Mouse (Mus musculus) retina, postnatal 1 day (tissue): ENCODE measurements around the gene Usp17lb.
"Not testable (repeated sequence)": the region's sequence is repeated elsewhere in the genome, so short reads cannot be mapped to it uniquely, and the experiment has no call there.

Experiments
- DNase-seq: peaks from one replicate; pipeline ENCODE4 v3.0.0-alpha.2; 2012

Usp17lb gene

DNA sequence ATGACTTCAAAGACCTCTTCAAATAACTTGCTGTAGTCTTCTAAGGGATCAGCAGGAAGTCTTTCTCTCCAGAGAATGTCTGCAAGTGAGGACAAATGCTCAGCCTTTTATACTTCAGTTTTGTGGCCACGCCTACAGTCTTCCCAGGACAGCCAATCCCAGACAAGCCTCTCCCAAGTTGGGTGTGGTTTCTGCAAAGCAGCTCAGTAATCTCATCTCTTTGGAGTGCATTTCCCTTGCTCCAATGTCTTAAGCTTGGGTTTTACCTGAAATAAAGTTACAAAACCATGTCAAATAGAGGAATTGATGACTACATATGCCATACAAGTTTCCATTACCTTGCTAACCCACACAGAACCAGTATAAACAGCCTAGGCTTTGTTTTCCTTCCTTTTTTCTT lies at the start of gene Usp17lb:
Gene Usp17lb (minus strand): TSS at position 101 of the 400 bp plus-strand sequence.
- no peak for DNase-seq

DNA sequence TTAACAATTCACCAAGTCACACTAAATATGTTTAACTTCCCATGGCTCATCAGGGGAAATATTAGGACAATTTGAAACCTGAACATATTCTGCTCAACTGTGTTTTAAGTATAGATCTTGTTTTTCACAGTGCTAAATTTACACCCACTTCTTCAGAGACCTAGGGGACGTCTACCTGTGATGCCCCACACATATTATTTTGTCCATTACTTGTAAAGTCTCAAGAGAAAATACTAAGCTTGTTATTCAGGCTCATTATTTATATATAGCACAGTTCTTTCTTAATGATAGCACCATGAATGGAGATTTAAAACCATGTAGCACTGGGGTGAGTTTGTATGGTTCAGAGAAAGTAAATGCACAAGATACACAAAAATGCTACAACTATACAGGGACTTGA lies 35.3 kb upstream of the Usp17lb start, which contains the start of gene Olfr665:
Gene Olfr665 (plus strand): TSS at position 301 of the 400 bp plus-strand sequence.
- no peak for DNase-seq

DNA sequence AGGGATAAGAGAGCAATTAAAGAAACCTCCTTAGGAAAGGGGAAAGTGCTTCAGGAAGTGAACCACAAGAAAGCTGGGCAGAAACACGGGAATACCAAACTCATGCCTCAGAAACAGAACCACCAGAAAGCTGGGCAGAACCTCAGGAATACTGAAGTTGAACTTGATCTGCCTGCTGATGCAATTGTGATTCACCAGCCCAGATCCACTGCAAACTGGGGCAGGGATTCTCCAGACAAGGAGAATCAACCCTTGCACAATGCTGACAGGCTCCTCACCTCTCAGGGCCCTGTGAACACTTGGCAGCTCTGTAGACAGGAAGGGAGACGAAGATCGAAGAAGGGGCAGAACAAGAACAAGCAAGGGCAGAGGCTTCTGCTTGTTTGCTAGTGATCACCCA lies 19.0 kb upstream of the Usp17lb start:
- DNase-seq: no peak

DNA sequence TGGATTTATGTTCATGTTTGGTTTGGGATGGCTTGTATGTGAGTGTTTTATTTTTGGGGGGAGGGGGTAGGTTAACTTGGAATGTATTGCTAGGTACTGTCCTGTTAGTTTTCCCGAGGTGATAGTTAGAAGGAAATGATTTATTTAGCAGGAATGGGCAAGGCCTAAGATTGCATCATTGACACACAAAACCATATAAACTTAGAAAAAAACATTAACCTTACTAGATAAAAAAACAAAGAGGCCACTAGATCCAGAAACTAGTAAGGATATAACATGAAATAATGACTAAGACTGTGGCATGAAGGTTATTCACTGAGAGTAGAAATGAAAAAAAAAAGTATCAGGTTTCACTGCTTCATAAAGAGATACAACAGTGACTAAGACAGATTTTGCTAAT lies 15.3 kb upstream of the Usp17lb start:
- DNase-seq: no peak

DNA sequence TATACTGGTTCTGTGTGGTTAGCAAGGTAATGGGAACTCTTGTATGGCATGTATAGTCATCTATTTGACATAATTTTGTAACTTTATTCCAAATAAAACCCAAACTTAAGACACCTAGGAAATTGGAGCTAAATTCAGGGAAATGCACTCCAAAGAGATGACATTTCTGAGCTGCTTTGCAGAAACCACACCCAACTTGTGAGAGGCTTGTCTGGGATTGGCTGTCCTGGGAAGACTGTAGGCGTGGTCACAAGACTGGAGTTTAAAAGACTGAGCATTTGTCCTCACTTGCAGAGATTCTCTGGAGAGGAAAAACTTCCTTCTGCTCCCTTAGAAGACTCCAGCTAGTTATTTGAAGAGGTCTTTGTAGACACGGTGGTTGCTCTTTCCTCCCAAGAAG lies 14.3 kb upstream of the Usp17lb start, which contains the start of gene Usp17la:
Gene Usp17la (plus strand): TSS at position 301 of the 400 bp plus-strand sequence.
- not testable (repeated sequence) for DNase-seq

DNA sequence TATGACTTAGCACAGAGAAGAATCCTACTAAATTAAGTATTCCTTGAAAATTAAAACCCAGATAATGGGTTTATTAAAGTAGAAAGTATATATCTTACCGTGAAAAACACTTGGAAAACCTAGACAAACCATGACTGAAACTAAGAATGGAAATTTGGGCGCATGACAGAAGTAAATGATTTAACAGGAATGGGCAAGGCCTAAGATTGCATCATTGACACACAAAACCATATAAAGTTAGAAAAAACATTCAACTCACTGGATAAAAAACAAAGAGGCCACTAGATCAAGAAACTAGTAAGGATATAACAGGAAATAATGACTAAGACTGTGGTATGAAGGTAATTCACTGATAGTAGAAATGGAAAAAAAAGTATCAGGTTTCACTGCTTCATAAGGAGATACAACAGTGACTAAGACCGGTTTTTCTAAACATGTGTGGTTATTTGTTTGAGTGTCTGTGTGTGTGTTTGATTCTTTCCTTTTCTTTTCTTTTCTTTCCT lies 12.9 kb upstream of the Usp17lb start:
- DNase-seq: no peak

DNA sequence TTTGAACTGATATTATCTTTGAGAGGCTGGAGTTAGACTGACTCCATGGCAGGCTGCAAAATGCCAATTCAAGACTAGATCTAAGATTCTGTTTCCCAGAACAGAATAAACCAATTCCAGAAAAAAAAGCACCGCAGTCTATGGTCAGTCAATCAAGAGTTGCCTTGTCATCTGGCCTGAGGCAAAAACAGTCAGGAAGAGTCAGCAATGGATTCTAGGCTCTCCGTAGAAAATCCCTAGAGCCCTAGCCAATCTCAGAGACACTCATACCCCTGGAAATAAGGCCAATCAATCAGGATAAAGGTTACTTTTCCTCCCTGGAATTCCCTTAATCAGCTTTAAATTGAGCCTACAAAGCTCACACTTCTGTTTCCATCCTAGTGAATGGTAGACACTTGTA lies 9.1 kb upstream of the Usp17lb start:
- DNase-seq: not testable (repeated sequence)

DNA sequence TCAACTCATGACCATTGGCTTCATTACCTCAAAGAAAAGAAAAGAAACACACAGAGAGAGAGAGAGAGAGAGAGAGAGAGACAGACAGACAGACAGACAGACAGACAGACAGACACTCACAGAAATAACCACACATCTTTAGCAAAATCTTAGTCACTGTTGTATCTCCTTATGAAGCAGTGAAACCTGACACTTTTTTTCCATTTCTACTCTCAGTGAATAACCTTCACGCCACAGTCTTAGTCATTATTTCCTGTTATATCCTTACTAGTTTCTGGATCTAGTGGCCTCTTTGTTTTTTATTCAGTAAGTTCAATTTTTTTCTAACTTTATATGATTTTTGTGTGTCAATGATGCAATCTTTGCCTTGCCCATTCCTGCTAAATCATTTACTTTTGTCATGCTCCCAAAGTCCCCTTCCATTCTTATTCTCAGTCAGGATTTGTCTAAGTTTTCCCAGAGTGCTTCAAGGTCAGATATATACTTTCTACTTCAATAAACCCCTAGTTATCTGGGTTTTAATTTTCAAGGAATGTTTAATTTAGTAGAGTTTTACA lies 1.4 kb upstream of the Usp17lb start:
- no peak for DNase-seq

DNA sequence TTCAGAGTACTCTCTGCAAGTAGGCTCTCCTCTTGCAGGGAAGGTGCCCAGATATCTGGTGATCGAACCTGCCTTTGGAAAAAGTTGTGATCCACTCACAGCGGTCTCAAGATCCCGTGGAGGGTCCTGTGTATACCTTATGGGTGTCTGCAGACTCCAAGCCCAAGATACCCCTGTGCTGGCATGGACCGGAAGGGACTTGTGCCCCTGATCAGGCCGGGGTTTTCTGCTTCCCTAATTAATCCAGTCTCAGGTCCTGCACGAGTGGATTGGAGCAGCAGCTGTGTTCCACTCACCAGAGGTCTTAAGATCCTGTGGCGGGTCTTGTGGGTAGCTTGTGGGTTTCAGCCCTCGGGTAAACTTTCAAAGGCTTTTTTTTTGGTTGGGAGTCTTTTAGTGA lies 32.1 kb downstream of the Usp17lb start:
- DNase-seq: not testable (repeated sequence)

DNA sequence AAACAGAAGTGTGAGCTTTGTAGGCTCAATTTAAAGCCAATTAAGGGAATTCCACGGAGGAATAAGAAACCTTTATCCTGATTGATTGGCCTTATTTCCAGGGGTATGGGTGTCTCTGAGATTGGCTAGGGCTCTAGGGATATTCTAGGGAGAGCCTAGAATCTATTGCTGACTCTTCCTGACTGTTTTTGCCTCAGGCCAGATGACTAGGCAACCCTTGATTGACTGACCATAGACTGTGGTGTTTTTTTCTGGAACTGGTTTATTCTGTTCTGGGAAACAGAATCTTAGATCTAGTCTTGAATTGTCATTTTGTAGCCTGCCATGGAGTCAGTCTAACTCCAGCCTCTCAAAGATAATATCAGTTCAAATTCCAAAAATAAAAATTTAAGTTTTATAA lies 51.6 kb downstream of the Usp17lb start:
- no peak for DNase-seq
